Mouse (Mus musculus): ENCODE measurements around the gene Tjp1. TPM values are rescaled to one million over a fixed set of nuclear protein-coding genes. Genes with fewer than 3 reads are reported as not detected.

Tjp1 gene
- 59.1 and 62.4 TPM in 2 replicates for polyA plus RNA-seq (2012; rRNA removed)

- no peak for TF ChIP-seq CTCF (IDR thresholded peaks at IDR 0.05; ENCODE audit: extremely low read depth, insufficient read depth, low read length)
- no peak for TF ChIP-seq POLR2A (IDR thresholded peaks at IDR 0.05; ENCODE audit: extremely low read depth, insufficient read depth, low read length)
- Histone ChIP-seq H3K4me3 (ENCODE audit: insufficient read depth, low read length) (peak within 1 kb of the TSS; percentile 52), H3K4me1 (ENCODE audit: control insufficient read depth, insufficient read depth, low read length) (peaks cover 11% of the 10 kb centered on the region), H3K27ac (ENCODE audit: insufficient read depth, low read length) (peak within 1 kb of the TSS; percentile 79)
Observed at GRCm38 (mm10) chr7:65527071-65528007, at the start of gene Tjp1. Gene Tjp1, minus strand, starts transcription at chr7:65527781.

- no peaks in the 10 kb centered on the region for H3K4me1 ChIP-seq (ENCODE audit: control insufficient read depth, insufficient read depth, low read length)
- H3K4me3 ChIP-seq (ENCODE audit: insufficient read depth, low read length) = no peak overlapping the region
- no peak for TF ChIP-seq POLR2A (IDR thresholded peaks at IDR 0.05; ENCODE audit: extremely low read depth, insufficient read depth, low read length)
- TF ChIP-seq CTCF (IDR thresholded peaks at IDR 0.05; ENCODE audit: extremely low read depth, insufficient read depth, low read length) = no peak
- H3K27ac ChIP-seq (ENCODE audit: insufficient read depth, low read length) = no peak overlapping the region
Observed at GRCm38 (mm10) chr7:65577118-65577517, 49.5 kb upstream of the Tjp1 start.

- peaks cover 1% of the 10 kb centered on the region; the same call in 1 of the 2 replicates for H3K4me1 ChIP-seq (ENCODE audit: control insufficient read depth, insufficient read depth, low read length)
- H3K27ac ChIP-seq (ENCODE audit: insufficient read depth, low read length) = no peak overlapping the region
- TF ChIP-seq CTCF (IDR thresholded peaks at IDR 0.05; ENCODE audit: extremely low read depth, insufficient read depth, low read length) (no peak), POLR2A (IDR thresholded peaks at IDR 0.05; ENCODE audit: extremely low read depth, insufficient read depth, low read length) (no peak)
- H3K4me3 ChIP-seq (ENCODE audit: insufficient read depth, low read length) = no peak overlapping the region
Observed at GRCm38 (mm10) chr7:65572731-65573130, 45.1 kb upstream of the Tjp1 start.

- peaks cover 1% of the 10 kb centered on the region; the same call in 1 of the 2 replicates for H3K4me1 ChIP-seq (ENCODE audit: control insufficient read depth, insufficient read depth, low read length)
- TF ChIP-seq POLR2A (IDR thresholded peaks at IDR 0.05; ENCODE audit: extremely low read depth, insufficient read depth, low read length) (no peak), CTCF (IDR thresholded peaks at IDR 0.05; ENCODE audit: extremely low read depth, insufficient read depth, low read length) (no peak)
- H3K4me3 ChIP-seq (ENCODE audit: insufficient read depth, low read length) = no peak overlapping the region
- no peak overlapping the region for H3K27ac ChIP-seq (ENCODE audit: insufficient read depth, low read length)
Observed at GRCm38 (mm10) chr7:65570691-65571090, 43.1 kb upstream of the Tjp1 start.

GRCm38 (mm10) chr7:65555996-65556395 is 28.4 kb upstream of the Tjp1 start:
- H3K4me1 ChIP-seq (ENCODE audit: control insufficient read depth, insufficient read depth, low read length) = no peaks in the 10 kb centered on the region
- no peak overlapping the region for H3K4me3 ChIP-seq (ENCODE audit: insufficient read depth, low read length)
- TF ChIP-seq POLR2A (IDR thresholded peaks at IDR 0.05; ENCODE audit: extremely low read depth, insufficient read depth, low read length) (no peak), CTCF (IDR thresholded peaks at IDR 0.05; ENCODE audit: extremely low read depth, insufficient read depth, low read length) (no peak)
- H3K27ac ChIP-seq (ENCODE audit: insufficient read depth, low read length) = no peak overlapping the region

- Histone ChIP-seq H3K4me1 (ENCODE audit: control insufficient read depth, insufficient read depth, low read length) (no peaks in the 10 kb centered on the region), H3K27ac (ENCODE audit: insufficient read depth, low read length) (no peak overlapping the region), H3K4me3 (ENCODE audit: insufficient read depth, low read length) (no peak overlapping the region)
- TF ChIP-seq POLR2A (IDR thresholded peaks at IDR 0.05; ENCODE audit: extremely low read depth, insufficient read depth, low read length) (no peak), CTCF (IDR thresholded peaks at IDR 0.05; ENCODE audit: extremely low read depth, insufficient read depth, low read length) (no peak)
Observed at GRCm38 (mm10) chr7:65545741-65546140, 18.2 kb upstream of the Tjp1 start.

GRCm38 (mm10) chr7:65532689-65533088 is 5.1 kb upstream of the Tjp1 start:
- H3K4me1 ChIP-seq (ENCODE audit: control insufficient read depth, insufficient read depth, low read length) = no peaks in the 10 kb centered on the region
- no peak overlapping the region for H3K4me3 ChIP-seq (ENCODE audit: insufficient read depth, low read length)
- TF ChIP-seq POLR2A (IDR thresholded peaks at IDR 0.05; ENCODE audit: extremely low read depth, insufficient read depth, low read length) (no peak), CTCF (IDR thresholded peaks at IDR 0.05; ENCODE audit: extremely low read depth, insufficient read depth, low read length) (no peak)
- H3K27ac ChIP-seq (ENCODE audit: insufficient read depth, low read length) = no peak overlapping the region

GRCm38 (mm10) chr7:65523116-65523515 is 4.5 kb downstream of the Tjp1 start:
- H3K4me3 ChIP-seq (ENCODE audit: insufficient read depth, low read length) = no peak overlapping the region
- TF ChIP-seq CTCF (IDR thresholded peaks at IDR 0.05; ENCODE audit: extremely low read depth, insufficient read depth, low read length) (no peak), POLR2A (IDR thresholded peaks at IDR 0.05; ENCODE audit: extremely low read depth, insufficient read depth, low read length) (no peak)
- peaks cover 11% of the 10 kb centered on the region for H3K4me1 ChIP-seq (ENCODE audit: control insufficient read depth, insufficient read depth, low read length)
- no peak overlapping the region for H3K27ac ChIP-seq (ENCODE audit: insufficient read depth, low read length)

GRCm38 (mm10) chr7:65522490-65522889 is 5.1 kb downstream of the Tjp1 start:
- TF ChIP-seq POLR2A (IDR thresholded peaks at IDR 0.05; ENCODE audit: extremely low read depth, insufficient read depth, low read length) (no peak), CTCF (IDR thresholded peaks at IDR 0.05; ENCODE audit: extremely low read depth, insufficient read depth, low read length) (no peak)
- Histone ChIP-seq H3K4me3 (ENCODE audit: insufficient read depth, low read length) (no peak overlapping the region), H3K27ac (ENCODE audit: insufficient read depth, low read length) (no peak overlapping the region), H3K4me1 (ENCODE audit: control insufficient read depth, insufficient read depth, low read length) (peaks cover 11% of the 10 kb centered on the region)

GRCm38 (mm10) chr7:65520622-65521021 is 7.0 kb downstream of the Tjp1 start:
- TF ChIP-seq CTCF (IDR thresholded peaks at IDR 0.05; ENCODE audit: extremely low read depth, insufficient read depth, low read length) (no peak), POLR2A (IDR thresholded peaks at IDR 0.05; ENCODE audit: extremely low read depth, insufficient read depth, low read length) (no peak)
- Histone ChIP-seq H3K27ac (ENCODE audit: insufficient read depth, low read length) (no peak overlapping the region), H3K4me1 (ENCODE audit: control insufficient read depth, insufficient read depth, low read length) (peaks cover 9% of the 10 kb centered on the region), H3K4me3 (ENCODE audit: insufficient read depth, low read length) (no peak overlapping the region)
